Mouse (Mus musculus): ENCODE data around the gene Mrtfb.
A peak's percentile ranks its signal among the peaks of the same experiment; 100 is the strongest.
"Not testable (repeated sequence)": the region's sequence is repeated elsewhere in the genome, so short reads cannot be mapped to it uniquely, and the experiment has no call there.

Gene Mrtfb

GRCm38 (mm10) chr16:13276709-13277399, 20.6 kb downstream of the Mrtfb start:
- DNase-seq = no peak

GRCm38 (mm10) chr16:13286425-13286824, 30.1 kb downstream of the Mrtfb start:
- DNase-seq = not testable (repeated sequence)

GRCm38 (mm10) chr16:13297860-13298259, 41.6 kb downstream of the Mrtfb start:
- DNase-seq = no peak

- no peak for DNase-seq
Measured at GRCm38 (mm10) chr16:13298991-13299390, 42.7 kb downstream of the Mrtfb start.

- DNase-seq = no peak
Measured at GRCm38 (mm10) chr16:13306065-13306695, 49.9 kb downstream of the Mrtfb start.

- no peak for DNase-seq
Measured at GRCm38 (mm10) chr16:13310096-13310683, 53.9 kb downstream of the Mrtfb start.

GRCm38 (mm10) chr16:13311374-13311773, 55.1 kb downstream of the Mrtfb start:
- no peak for DNase-seq

GRCm38 (mm10) chr16:13313096-13313719, 56.9 kb downstream of the Mrtfb start:
- DNase-seq = no peak

GRCm38 (mm10) chr16:13323751-13324150, 67.5 kb downstream of the Mrtfb start:
- no peak for DNase-seq

GRCm38 (mm10) chr16:13326622-13327021, 70.3 kb downstream of the Mrtfb start:
- DNase-seq = no peak

- no peak for DNase-seq
Measured at GRCm38 (mm10) chr16:13328646-13329045, 72.4 kb downstream of the Mrtfb start.

GRCm38 (mm10) chr16:13329640-13330039, 73.4 kb downstream of the Mrtfb start:
- DNase-seq = peak; percentile 16 to 22

GRCm38 (mm10) chr16:13330221-13330659, 74.0 kb downstream of the Mrtfb start:
- DNase-seq = peak; percentile 41 to 57

- DNase-seq = no peak
Measured at GRCm38 (mm10) chr16:13331898-13332297, 75.6 kb downstream of the Mrtfb start.

GRCm38 (mm10) chr16:13332536-13332935, 76.3 kb downstream of the Mrtfb start:
- no peak for DNase-seq

- DNase-seq = no peak
Measured at GRCm38 (mm10) chr16:13333781-13334341, 77.6 kb downstream of the Mrtfb start.

- DNase-seq = no peak
Measured at GRCm38 (mm10) chr16:13336503-13337230, 80.4 kb downstream of the Mrtfb start.

- no peak for DNase-seq
Measured at GRCm38 (mm10) chr16:13338094-13338493, 81.8 kb downstream of the Mrtfb start.

GRCm38 (mm10) chr16:13339433-13339832, 83.2 kb downstream of the Mrtfb start:
- DNase-seq = no peak

- DNase-seq = not testable (repeated sequence)
Measured at GRCm38 (mm10) chr16:13345822-13346221, 89.5 kb downstream of the Mrtfb start.

- DNase-seq = no peak
Measured at GRCm38 (mm10) chr16:13350729-13351128, 94.4 kb downstream of the Mrtfb start.

GRCm38 (mm10) chr16:13351268-13351667, 95.0 kb downstream of the Mrtfb start:
- DNase-seq = peak in 1 of 2 experiments; percentile 43

All from cerebellum, postnatal 25 days (tissue).